Mouse (Mus musculus) CH12.LX (cell line): Measurements from ENCODE around the gene Clpsl2. TPM values are rescaled to one million over a fixed set of nuclear protein-coding genes. Genes with fewer than 3 reads are reported as not detected.

ENCODE experiments used
- DNase-seq: peaks from one replicate; pipeline ENCODE4 v3.0.0-alpha.2; 2013; ENCODE audit errors: extremely low read depth
- H3K27ac ChIP-seq: 2 replicates; pipeline ENCODE4 v1.5.1; 2012; ENCODE audit warnings: low read depth, mild to moderate bottlenecking, control low read depth, moderate library complexity; ENCODE audit not compliant: insufficient read depth
- H3K27me3 ChIP-seq: replicated peaks from 2 replicates; pipeline ENCODE3; 2012; ENCODE audit warnings: inconsistent platforms
- H3K36me3 ChIP-seq, 2 experiments: replicated peaks in 1 of 2; 2 replicates each; pipeline versions ENCODE3 to v1.6.1; 2012; ENCODE audit warnings: inconsistent platforms in 1 of 2, low read length in 1 of 2, mild to moderate bottlenecking in 1 of 2, mixed read lengths in 1 of 2, moderate library complexity in 1 of 2; ENCODE audit not compliant: control insufficient read depth in 1 of 2, insufficient read depth in 1 of 2
- H3K4me1 ChIP-seq, 2 experiments: 2 replicates each; pipeline ENCODE4 v1.6.1; 2012; ENCODE audit warnings: inconsistent platforms in 1 of 2, moderate library complexity in 1 of 2; ENCODE audit not compliant: insufficient read depth in 2 of 2, control insufficient read depth in 1 of 2
- H3K4me2 ChIP-seq: 2 replicates; pipeline ENCODE4 v1.6.1; 2012; ENCODE audit warnings: low read depth, mild to moderate bottlenecking, control low read depth; ENCODE audit not compliant: poor library complexity, insufficient read depth, severe bottlenecking
- H3K4me3 ChIP-seq, 3 experiments: fragments of 150-350 bp in 1 of 3; sonication (generic) in 1 of 3; replicated peaks in 1 of 3; 2 replicates each; pipeline versions ENCODE3 to v1.5.1; 2011 to 2012; ENCODE audit warnings: low read depth in 2 of 3, low read length in 2 of 3, mild to moderate bottlenecking in 2 of 3, moderate library complexity in 2 of 3, control low read depth in 1 of 3, improper control_type of control experiment in 1 of 3, inconsistent platforms in 1 of 3, mixed read lengths in 1 of 3; ENCODE audit not compliant: poor library complexity in 1 of 3
- H3K79me2 ChIP-seq: replicated peaks from 2 replicates; pipeline ENCODE4 v1.6.1; 2012; ENCODE audit warnings: mild to moderate bottlenecking, moderate library complexity; ENCODE audit not compliant: control insufficient read depth, poor library complexity, insufficient read depth, severe bottlenecking; ENCODE audit errors: extremely low read depth
- H3K9ac ChIP-seq: 2 replicates; pipeline ENCODE4 v1.6.1; 2012; ENCODE audit warnings: low read depth, mild to moderate bottlenecking, control low read depth, moderate library complexity; ENCODE audit not compliant: insufficient read depth
- H3K9me3 ChIP-seq: replicated peaks from 2 replicates; pipeline ENCODE3; 2012; ENCODE audit warnings: low read length, inconsistent platforms, mixed read lengths
- CHD2 ChIP-seq: IDR thresholded peaks from 2 replicates; pipeline ENCODE4 v1.6.1; 2011; ENCODE audit warnings: low read length, improper control_type of control experiment
- CTCF ChIP-seq, 2 experiments: IDR thresholded peaks in 1 of 2; conservative IDR thresholded peaks in 1 of 2; 2 replicates each; pipeline ENCODE4 v1.5.1; 2011 to 2012; ENCODE audit warnings: low read depth in 2 of 2, low read length in 2 of 2, improper control_type of control experiment in 1 of 2, inconsistent platforms in 1 of 2, mild to moderate bottlenecking in 1 of 2, moderate library complexity in 1 of 2
- E2F4 ChIP-seq: IDR thresholded peaks from 2 replicates; pipeline ENCODE4 v1.6.1; 2011; ENCODE audit warnings: low read depth, low read length, improper control_type of control experiment; ENCODE audit not compliant: insufficient replicate concordance
- ETS1 ChIP-seq: conservative IDR thresholded peaks from 2 replicates; pipeline ENCODE4 v1.6.1; 2012; ENCODE audit warnings: low read depth, mild to moderate bottlenecking, inconsistent platforms, low read length, improper control_type of control experiment, moderate library complexity
- GABPA ChIP-seq: IDR thresholded peaks from 2 replicates; pipeline ENCODE4 v1.6.1; 2012; ENCODE audit warnings: low read depth, low read length, improper control_type of control experiment, inconsistent platforms; ENCODE audit not compliant: insufficient replicate concordance
- HCFC1 ChIP-seq: IDR thresholded peaks from 2 replicates; pipeline ENCODE4 v1.6.1; 2012; ENCODE audit warnings: low read depth, mild to moderate bottlenecking, inconsistent platforms, low read length, improper control_type of control experiment
- KAT2A ChIP-seq: IDR thresholded peaks from 2 replicates; pipeline ENCODE4 v1.6.1; 2012; ENCODE audit warnings: low read length, improper control_type of control experiment, inconsistent platforms; ENCODE audit not compliant: insufficient replicate concordance
- MAFK ChIP-seq: IDR thresholded peaks from 2 replicates; pipeline ENCODE4 v1.6.1; 2011; ENCODE audit warnings: low read length, improper control_type of control experiment; ENCODE audit not compliant: insufficient replicate concordance
- MEF2A ChIP-seq: IDR thresholded peaks from 2 replicates; pipeline ENCODE4 v1.6.1; 2014; ENCODE audit warnings: low read depth, mild to moderate bottlenecking, inconsistent platforms, low read length, improper control_type of control experiment, borderline replicate concordance
- MXI1 ChIP-seq: IDR thresholded peaks from 2 replicates; pipeline ENCODE4 v1.6.1; 2011; ENCODE audit warnings: mild to moderate bottlenecking, low read depth, low read length, improper control_type of control experiment
- NELFE ChIP-seq: IDR thresholded peaks from 2 replicates; pipeline ENCODE4 v1.6.1; 2011; ENCODE audit warnings: low read depth, low read length, improper control_type of control experiment
- NRF1 ChIP-seq: IDR thresholded peaks from 2 replicates; pipeline ENCODE4 v1.6.1; 2014; ENCODE audit warnings: low read depth, mild to moderate bottlenecking, inconsistent platforms, low read length, improper control_type of control experiment, moderate library complexity
- PAX5 ChIP-seq: IDR thresholded peaks from 2 replicates; pipeline ENCODE4 v1.6.1; 2012; ENCODE audit warnings: low read length, inconsistent platforms, mixed read lengths
- POLR2A ChIP-seq: IDR thresholded peaks from 2 replicates; pipeline ENCODE4 v1.6.1; 2011; ENCODE audit warnings: low read depth, mild to moderate bottlenecking, improper control_type of control experiment, low read length
- RAD21 ChIP-seq: IDR thresholded peaks from 2 replicates; pipeline ENCODE4 v1.6.1; 2011; ENCODE audit warnings: low read depth, mild to moderate bottlenecking, low read length, improper control_type of control experiment, moderate library complexity
- SMC3 ChIP-seq: IDR thresholded peaks from 2 replicates; pipeline ENCODE4 v1.6.1; 2011; ENCODE audit warnings: low read depth, low read length, improper control_type of control experiment
- TCF12 ChIP-seq: IDR thresholded peaks from 2 replicates; pipeline ENCODE4 v1.6.1; 2014; ENCODE audit warnings: low read depth, mild to moderate bottlenecking, inconsistent platforms, low read length, improper control_type of control experiment
- USF2 ChIP-seq: conservative IDR thresholded peaks from 2 replicates; pipeline ENCODE4 v1.6.1; 2011; ENCODE audit warnings: low read depth, low read length, improper control_type of control experiment
- ZC3H11A ChIP-seq: IDR thresholded peaks from 2 replicates; pipeline ENCODE4 v1.6.1; 2012; ENCODE audit warnings: low read depth, mild to moderate bottlenecking, inconsistent platforms, low read length, improper control_type of control experiment
- ZKSCAN1 ChIP-seq: IDR thresholded peaks from 2 replicates; pipeline ENCODE4 v1.6.1; 2012; ENCODE audit warnings: low read depth, inconsistent platforms, low read length, improper control_type of control experiment, borderline replicate concordance
- ZMIZ1 ChIP-seq: IDR thresholded peaks from 2 replicates; pipeline ENCODE4 v1.6.1; 2012; ENCODE audit warnings: low read depth, mild to moderate bottlenecking, inconsistent platforms, low read length, improper control_type of control experiment
- ZNF384 ChIP-seq: IDR thresholded peaks from 2 replicates; pipeline ENCODE4 v1.6.1; 2012; ENCODE audit warnings: low read depth, low read length, improper control_type of control experiment, inconsistent platforms
- dilution Hi-C: fragments of 300-500 bp; cut with MboI; formaldehyde crosslinking; loops from 2 replicates; pipeline ENCODE4 v1.14.3; 2020; ENCODE audit warnings: low sequenced_read_pairs; ENCODE audit not compliant: extremely low pct_unique_long_range_greater_than_20kb, extremely low pct_ligation_motif_present
- in situ Hi-C: fragments of 300-500 bp; cut with MboI; formaldehyde crosslinking; loops from 3 replicates; pipeline ENCODE4 v1.14.3; 2019; ENCODE audit warnings: low sequenced_read_pairs, low pct_ligation_motif_present, low pct_unique_long_range_greater_than_20kb, mixed read lengths
- polyA plus RNA-seq: library from polyadenylated mRNA; unstranded; fragments of >175 nt; gene quantifications from 2 replicates; pipeline ENCODE4 v1.2.1, GENCODE M21; 2012; ENCODE audit warnings: low read depth; ENCODE audit not compliant: insufficient read length
- total RNA-seq, 2 experiments: library from RNA; depleted of rRNA; stranded (reverse); fragments of 300-350 nt in 1 of 2; fragments of >200 nt in 1 of 2; gene quantifications; 2 replicates each; pipeline ENCODE4 v1.2.3; 2012 to 2014

Gene Clpsl2
- total and polyA plus RNA-seq, 3 experiments: not detected

GRCm38 (mm10) chr17:28521071-28521726 is 28.0 kb upstream of the Clpsl2 start:
- H3K4me2 ChIP-seq: no peak overlapping the region
- no peak overlapping the region for H3K4me3 ChIP-seq
- no peak overlapping the region for H3K9ac ChIP-seq
- no peak overlapping the region for H3K27ac ChIP-seq
- H3K79me2 ChIP-seq: no peaks in the 10 kb centered on the region
- peaks cover 18% of the 10 kb centered on the region for H3K27me3 ChIP-seq
- peaks cover 21 to 61% of the 10 kb centered on the region in 2 experiments for H3K4me1 ChIP-seq
- in situ Hi-C loops: loop anchor here (5.0 to 25.0 kb wide), 3 partner anchors 44 to 309 kb away; partner anchors contain the start of gene Def6
- peaks cover 0 to 2% of the 10 kb centered on the region in 2 experiments for H3K36me3 ChIP-seq
- dilution Hi-C loops: no loop called here
- peaks cover 3% of the 10 kb centered on the region for H3K9me3 ChIP-seq
- no peak for TF ChIP-seq MXI1
- peak; percentile 60 for TF ChIP-seq ZNF384
- TF ChIP-seq, all 38 proteins: peak for 1
- DNase-seq: no peak

GRCm38 (mm10) chr17:28521920-28522319 is 27.3 kb upstream of the Clpsl2 start:
- Histone ChIP-seq H3K27ac (no peak overlapping the region), H3K36me3 (peaks cover 0 to 2% of the 10 kb centered on the region in 2 experiments), H3K9ac (no peak overlapping the region), H3K27me3 (peaks cover 18% of the 10 kb centered on the region), H3K4me3 (no peak overlapping the region), H3K4me1 (peaks cover 18 to 57% of the 10 kb centered on the region in 2 experiments), H3K4me2 (peak overlapping the region; percentile 53; the same call in 1 of the 2 replicates), H3K9me3 (peaks cover 1% of the 10 kb centered on the region)
- dilution Hi-C loops: no loop called here
- no peak for DNase-seq
- in situ Hi-C loops: loop anchor here (5.0 to 25.0 kb wide), 3 partner anchors 45 to 310 kb away; partner anchors contain the start of gene Def6
- TF ChIP-seq ZKSCAN1: no peak
- no peak for TF ChIP-seq ZC3H11A
- no peak for TF ChIP-seq CHD2
- no peak for TF ChIP-seq MEF2A
- no peak for TF ChIP-seq HCFC1
- TF ChIP-seq E2F4: no peak
- TF ChIP-seq GABPA: no peak
- no peak for TF ChIP-seq PAX5
- TF ChIP-seq, all 38 proteins: peak for 0
- H3K79me2 ChIP-seq: no peaks in the 10 kb centered on the region

GRCm38 (mm10) chr17:28522623-28523354 is 26.4 kb upstream of the Clpsl2 start:
- dilution Hi-C loops: no loop called here
- peaks cover 0 to 2% of the 10 kb centered on the region in 2 experiments for H3K36me3 ChIP-seq
- peak; percentile 92 for DNase-seq
- peak overlapping the region; percentile 53 for H3K4me2 ChIP-seq
- in situ Hi-C loops: loop anchor here (5.0 to 25.0 kb wide), 3 partner anchors 45 to 310 kb away; partner anchors contain the start of gene Def6
- H3K79me2 ChIP-seq: no peaks in the 10 kb centered on the region
- H3K9ac ChIP-seq: peak overlapping the region; percentile 65
- H3K9me3 ChIP-seq: no peaks in the 10 kb centered on the region
- H3K27ac ChIP-seq: peak overlapping the region; percentile 31
- H3K4me1 ChIP-seq: peaks cover 20 to 58% of the 10 kb centered on the region in 2 experiments
- peak overlapping the region; percentile 65 to 70 (median 70) for H3K4me3 ChIP-seq
- peaks cover 13% of the 10 kb centered on the region for H3K27me3 ChIP-seq
- no peak for TF ChIP-seq MAFK
- no peak for TF ChIP-seq GABPA
- TF ChIP-seq RAD21: no peak; the same call in 1 of the 2 replicates
- no peak; the same call in 1 of the 2 replicates for TF ChIP-seq ZMIZ1
- TF ChIP-seq POLR2A: peak; percentile 63
- TF ChIP-seq NRF1: peak; percentile 30; the same call in 1 of the 2 replicates
- TF ChIP-seq KAT2A: no peak
- TF ChIP-seq HCFC1: peak; percentile 57
- no peak for TF ChIP-seq ZC3H11A
- TF ChIP-seq SMC3: no peak
- 0 out of 2 replicates have a peak, but pooled peaks have one; percentile 7 for TF ChIP-seq ETS1
- peak; percentile 95 for TF ChIP-seq CHD2
- TF ChIP-seq ZKSCAN1: no peak
- TF ChIP-seq TCF12: no peak
- TF ChIP-seq CTCF (conservative IDR thresholded peaks at IDR 0.05 in 1 of 2, IDR thresholded peaks at IDR 0.05 in 1 of 2; ENCODE audit: low read depth in 2 of 2, low read length in 2 of 2): no peak
- peak; percentile 69 for TF ChIP-seq NELFE
- TF ChIP-seq USF2: no peak
